Mouse (Mus musculus) erythroid progenitor cell, adult 5-6 weeks (primary cell): ENCODE measurements around the gene Slc41a1. TPM values are rescaled to one million over a fixed set of nuclear protein-coding genes. Genes with fewer than 3 reads are reported as not detected.

Source experiments
- ATAC-seq: replicated peaks from 2 replicates; pipeline ENCODE4 v1.8.0; 2016; ENCODE audit warnings: moderate number of reproducible peaks, mild to moderate bottlenecking, moderate TSS enrichment, inconsistent platforms; ENCODE audit not compliant: poor library complexity, low FRiP score, severe bottlenecking
- total RNA-seq, 2 experiments: library from RNA; stranded (forward) in 1 of 2; stranded (reverse) in 1 of 2; fragments of 150-400 nt in 1 of 2; fragments of 186-747, 209-891 nt in 1 of 2; gene quantifications; 2 replicates each; pipeline versions ENCODE4 v1.2.3 to v1.2.4; 2015 to 2017; ENCODE audit warnings: low replicate concordance in 2 of 2

The Slc41a1 gene
- total RNA-seq, 2 experiments from 2014 or later = 1.7 to 2.2 TPM

- no peak for ATAC-seq
Measured at GRCm38 (mm10) chr1:131823563-131823962, 3.7 kb upstream of the Slc41a1 start.

- no peak for ATAC-seq
Measured at GRCm38 (mm10) chr1:131824528-131825181, 2.6 kb upstream of the Slc41a1 start.

GRCm38 (mm10) chr1:131827787-131828258 is 530 bp downstream of the Slc41a1 start:
- ATAC-seq = peak; percentile 81

GRCm38 (mm10) chr1:131828297-131829126 is 1.2 kb downstream of the Slc41a1 start:
- ATAC-seq = no peak

- ATAC-seq = no peak
Measured at GRCm38 (mm10) chr1:131829279-131829678, 2.0 kb downstream of the Slc41a1 start.

- no peak for ATAC-seq
Measured at GRCm38 (mm10) chr1:131830561-131830960, 3.3 kb downstream of the Slc41a1 start.

- ATAC-seq = no peak
Measured at GRCm38 (mm10) chr1:131830971-131831641, 3.8 kb downstream of the Slc41a1 start.

GRCm38 (mm10) chr1:131837035-131837434 is 9.7 kb downstream of the Slc41a1 start:
- no peak for ATAC-seq

- no peak for ATAC-seq
Measured at GRCm38 (mm10) chr1:131838542-131838941, 11.2 kb downstream of the Slc41a1 start.

GRCm38 (mm10) chr1:131839279-131839678 is 12.0 kb downstream of the Slc41a1 start:
- no peak for ATAC-seq

- no peak for ATAC-seq
Measured at GRCm38 (mm10) chr1:131842221-131842620, 14.9 kb downstream of the Slc41a1 start.

GRCm38 (mm10) chr1:131843758-131844157 is 16.5 kb downstream of the Slc41a1 start:
- no peak for ATAC-seq

- no peak for ATAC-seq
Measured at GRCm38 (mm10) chr1:131844883-131845282, 17.6 kb downstream of the Slc41a1 start.

GRCm38 (mm10) chr1:131846255-131846654 is 19.0 kb downstream of the Slc41a1 start:
- no peak for ATAC-seq

- ATAC-seq = no peak
Measured at GRCm38 (mm10) chr1:131861811-131862210, 34.5 kb downstream of the Slc41a1 start.

GRCm38 (mm10) chr1:131865596-131865995 is 38.3 kb downstream of the Slc41a1 start:
- ATAC-seq = no peak

GRCm38 (mm10) chr1:131866304-131866999 is 39.2 kb downstream of the Slc41a1 start:
- ATAC-seq = no peak

- ATAC-seq = peak; percentile 95
Measured at GRCm38 (mm10) chr1:131867093-131867945, 40.0 kb downstream of the Slc41a1 start, which contains the start of gene Rab29. TSS of gene Rab29 (plus strand) at chr1:131867224.

- ATAC-seq = peak; percentile 12; the same call in 1 of the 2 replicates
Measured at GRCm38 (mm10) chr1:131867946-131868290, 40.6 kb downstream of the Slc41a1 start.
